ENCODE assay signal across 9 mouse cellular contexts in genomic region chr11:23140429-23141099, GRCm38 (mm10).
DNase-seq lines count a peak whose midpoint lies in the region; ATAC-seq lines count a peak whose summit lies in the region.
"Had no signal": no experiment of that assay in that cellular context is flagged by ENCODE, and none has a peak within 500 bp of the region (broad histone marks: within the 10 kb centered on the region; RNA-seq: fewer than 3 reads in every experiment).

No protein-coding gene starts in this region.

- H3K36me3 ChIP-seq in heart, embryonic 11.5 days (ENCODE audit: control insufficient read depth, insufficient read depth, low read length): no peaks in the 10 kb centered on the region
- H3K36me3 ChIP-seq in forebrain, embryonic 11.5 days (ENCODE audit: control insufficient read depth, insufficient read depth, low read length): no peaks in the 10 kb centered on the region
- H3K36me3 ChIP-seq in midbrain, embryonic 12.5 days: no peaks in the 10 kb centered on the region

- intact Hi-C loops in left cerebral cortex, postnatal 36 days (cut with DNase I): no loop called here

- DNase-seq in heart, adult 11 months: peak; percentile 84
- peak; percentile 70 for DNase-seq in Muller cell, postnatal 12 days (ENCODE audit: inconsistent ontology term)
- peak; percentile 59 for DNase-seq in forebrain, embryonic 11.5 days (ENCODE audit: low spot score)
- DNase-seq in spleen, postnatal 10 days (ENCODE audit: low spot score in 2 of 2): no peak
- no peak for DNase-seq in left cerebral cortex, postnatal 36 days (ENCODE audit: low spot score in 2 of 2)

- H3K4me2 ChIP-seq in heart, embryonic 11.5 days: no peak overlapping the region
- H3K4me2 ChIP-seq in forebrain, embryonic 11.5 days (ENCODE audit: low read depth, low read length, severe bottlenecking): no peak overlapping the region
- no peak overlapping the region for H3K4me2 ChIP-seq in midbrain, embryonic 12.5 days (replicated peaks)

- H3K27ac ChIP-seq in heart, embryonic 11.5 days (ENCODE audit: low read depth, low read length): no peak overlapping the region
- no peak overlapping the region for H3K27ac ChIP-seq in forebrain, embryonic 11.5 days (ENCODE audit: low read depth, low read length)
- peak overlapping the region; percentile 39; the same call in 1 of the 2 replicates for H3K27ac ChIP-seq in midbrain, embryonic 12.5 days (replicated peaks)
- H3K27ac ChIP-seq: left cerebral cortex, adult 2 months had no signal

- H3K27me3 ChIP-seq in heart, embryonic 11.5 days (ENCODE audit: control insufficient read depth, insufficient read depth, low read length): no peaks in the 10 kb centered on the region
- no peaks in the 10 kb centered on the region for H3K27me3 ChIP-seq in forebrain, embryonic 11.5 days (ENCODE audit: control insufficient read depth, insufficient read depth, low read length)
- no peaks in the 10 kb centered on the region for H3K27me3 ChIP-seq in midbrain, embryonic 12.5 days

- WGBS in heart, embryonic 11.5 days (ENCODE audit: insufficient replicate concordance): 66% methylated on average over 6 of the region's 6 CpGs
- WGBS in forebrain, embryonic 11.5 days: 29% methylated on average over 6 of the region's 6 CpGs
- WGBS in midbrain, embryonic 12.5 days: 29% methylated on average over 6 of the region's 6 CpGs

- no peaks in the 10 kb centered on the region for H3K4me1 ChIP-seq in heart, embryonic 11.5 days (ENCODE audit: control insufficient read depth, insufficient read depth, low read length)
- H3K4me1 ChIP-seq in forebrain, embryonic 11.5 days (replicated peaks; ENCODE audit: control insufficient read depth, insufficient read depth, low read length): peaks cover 12% of the 10 kb centered on the region
- peaks cover 15% of the 10 kb centered on the region for H3K4me1 ChIP-seq in midbrain, embryonic 12.5 days

- no peak overlapping the region for H3K4me3 ChIP-seq in heart, embryonic 11.5 days (ENCODE audit: low read depth, low read length)
- H3K4me3 ChIP-seq in forebrain, embryonic 11.5 days (ENCODE audit: low read depth, low read length): no peak overlapping the region
- no peak overlapping the region for H3K4me3 ChIP-seq in midbrain, embryonic 12.5 days
- H3K4me3 ChIP-seq: left cerebral cortex, adult 2 months had no signal

- no peak for ATAC-seq in heart, embryonic 11.5 days (replicated peaks; ENCODE audit: insufficient number of reproducible peaks, low FRiP score, low TSS enrichment)
- ATAC-seq in forebrain, embryonic 11.5 days (replicated peaks; ENCODE audit: low FRiP score): peak; percentile 91
- peak; percentile 84 for ATAC-seq in midbrain, embryonic 12.5 days (ENCODE audit: low FRiP score, low read depth)
- ATAC-seq in erythroid progenitor cell, adult 5-6 weeks (replicated peaks; ENCODE audit: low FRiP score, poor library complexity, severe bottlenecking): no peak

- no peak overlapping the region for H3K9ac ChIP-seq in heart, embryonic 11.5 days (ENCODE audit: low read depth, low read length)
- H3K9ac ChIP-seq in forebrain, embryonic 11.5 days (ENCODE audit: low read length): no peak overlapping the region
- no peak overlapping the region for H3K9ac ChIP-seq in midbrain, embryonic 12.5 days (replicated peaks)

- no peaks in the 10 kb centered on the region for H3K9me3 ChIP-seq in heart, embryonic 11.5 days (replicated peaks; ENCODE audit: control insufficient read depth, low read length)
- H3K9me3 ChIP-seq in forebrain, embryonic 11.5 days (ENCODE audit: control insufficient read depth, low read length): no peaks in the 10 kb centered on the region
- H3K9me3 ChIP-seq in midbrain, embryonic 12.5 days: no peaks in the 10 kb centered on the region

Comparison
In these comparisons a context has a peak if more than half of its experiments do, and no peak if none do; other contexts are left out.
1. DNase-seq: peak in heart, adult 11 months (single experiment), Muller cell, postnatal 12 days (single experiment) and forebrain, embryonic 11.5 days (single experiment); none in spleen, postnatal 10 days (0 of 2) and left cerebral cortex, postnatal 36 days (0 of 2).
2. ATAC-seq: peak in forebrain, embryonic 11.5 days (single experiment) and midbrain, embryonic 12.5 days (single experiment); none in heart, embryonic 11.5 days (single experiment) and erythroid progenitor cell, adult 5-6 weeks (single experiment).